Mouse (Mus musculus) stomach, postnatal 0 days (tissue): ENCODE data around the gene Mpnd.

Experiments used
- CTCF ChIP-seq: IDR thresholded peaks from 2 replicates; pipeline ENCODE4 v1.5.1; 2016; ENCODE audit warnings: antibody characterized with exemption, low read depth, mild to moderate bottlenecking, moderate library complexity
- EP300 ChIP-seq: optimal IDR thresholded peaks from 2 replicates; pipeline ENCODE3; 2016; ENCODE audit warnings: antibody characterized with exemption

- TF ChIP-seq CTCF (no peak), EP300 (no peak)
These were observed 25.9 kb downstream of the Mpnd start for GRCm38 (mm10) chr17:56031431-56031830.
